Mouse (Mus musculus): ENCODE results near the gene Bub3. TPM values are rescaled to one million over a fixed set of nuclear protein-coding genes. Genes with fewer than 3 reads are reported as not detected.

Gene Bub3
- polyA plus RNA-seq (2015; fragmentation: Nextera tagmentation; extraction: Ambion mirVana) = 107 and 108 TPM in 2 replicates

DNA sequence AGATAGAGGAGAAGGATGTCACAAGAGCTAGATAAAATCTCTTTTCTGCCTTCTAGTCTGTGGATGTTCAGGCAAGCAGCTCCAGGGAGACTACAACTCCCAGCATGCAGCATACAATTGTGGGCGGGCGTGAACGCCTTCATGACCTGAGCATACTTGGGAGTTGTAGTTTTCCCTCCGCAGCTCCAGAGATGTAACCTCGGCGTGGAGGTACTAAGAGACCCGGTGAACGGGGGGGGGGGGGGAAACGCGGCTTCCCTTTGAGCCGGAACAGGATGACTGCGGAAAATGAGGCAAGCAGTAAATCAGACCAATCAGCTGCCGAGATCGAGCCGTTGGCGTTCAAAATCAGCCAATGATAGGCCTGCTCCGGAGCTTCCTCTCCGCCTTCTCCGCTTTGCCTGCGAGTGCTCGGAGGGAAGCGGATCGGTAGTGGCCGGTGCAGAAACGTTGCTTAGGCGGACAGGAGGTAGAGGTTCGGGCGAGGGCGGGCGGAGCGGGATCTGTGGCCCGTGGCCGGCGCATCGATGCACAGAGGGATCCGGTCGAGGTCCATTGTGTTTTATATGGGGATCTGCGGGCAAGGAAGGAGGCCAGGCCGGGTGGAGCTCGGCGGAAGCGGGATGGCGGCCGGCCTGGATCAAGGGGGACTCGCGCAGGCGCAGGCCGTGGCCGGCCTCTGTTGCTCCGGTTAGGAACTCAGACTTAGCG lies at the start of gene Bub3:
TSS of gene Bub3 (plus strand) at position 237 of the 711 bp plus-strand sequence.

DNA sequence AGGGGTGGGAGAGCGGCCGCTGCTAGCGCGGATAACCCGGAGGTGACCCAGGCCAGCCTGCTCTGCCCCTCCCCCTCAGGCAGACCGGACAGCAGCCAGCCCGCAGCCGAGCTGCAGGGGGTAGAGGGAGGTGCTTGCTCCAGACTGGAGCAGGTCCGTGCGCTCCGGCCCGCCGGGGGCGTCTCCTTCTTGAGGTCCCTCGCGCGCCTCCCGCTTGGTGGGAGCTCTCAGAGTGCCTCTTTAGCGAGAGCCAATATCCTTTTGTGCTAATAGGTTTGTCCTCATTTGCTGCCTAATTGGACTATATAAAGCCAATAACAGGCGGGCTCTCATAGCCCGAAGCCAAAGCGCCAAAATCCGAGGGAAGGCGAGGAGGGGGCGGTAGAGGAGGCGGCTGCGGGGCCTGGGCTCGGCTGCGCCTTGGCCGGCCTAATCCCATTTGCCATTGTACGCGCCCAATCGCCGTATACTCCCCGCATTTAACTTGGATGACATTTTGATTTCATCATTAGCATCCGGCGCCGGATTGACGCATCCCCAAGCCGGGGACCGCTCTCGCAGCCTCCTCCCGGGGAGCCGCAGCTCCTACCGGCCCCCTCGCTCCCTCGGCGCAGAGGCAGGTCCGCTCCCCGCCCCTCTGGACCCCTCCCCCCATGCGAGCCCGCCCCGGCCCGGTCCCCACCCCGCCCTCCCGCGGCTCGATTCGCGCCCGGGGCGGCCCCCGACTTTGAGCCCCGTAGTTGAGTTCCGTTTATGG lies 17.7 kb upstream of the Bub3 start, which contains the start of gene Hmx3:
TSS of gene Hmx3 (plus strand) at position 753 of the 757 bp plus-strand sequence.

DNA sequence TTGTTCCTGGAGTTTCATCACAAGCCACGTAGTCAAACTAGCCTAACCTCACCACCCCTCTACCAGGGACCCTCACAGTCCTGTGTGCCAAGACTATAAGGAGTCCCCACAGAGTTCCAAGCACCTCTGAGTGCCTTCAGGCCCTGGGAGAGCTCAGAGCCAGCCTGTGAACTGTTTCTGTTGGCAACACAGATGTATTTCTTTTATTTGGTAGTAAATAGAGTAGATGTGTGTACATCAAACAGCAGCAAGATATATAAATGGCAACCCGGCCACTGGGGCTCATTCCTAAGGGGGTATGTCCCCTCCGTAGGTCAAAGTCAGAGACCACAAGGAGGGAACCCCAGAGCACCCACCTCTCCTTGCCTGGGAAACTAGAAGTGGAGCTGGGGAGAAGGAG lies 11.5 kb upstream of the Bub3 start, which contains the start of gene Hmx2:
TSS of gene Hmx2 (plus strand) at position 301 of the 400 bp plus-strand sequence.

Other genes with a start within 250 kb of the Bub3 start
- gene Cuzd1, start 237.9 kb upstream of the Bub3 start, polyA plus RNA-seq (2015; fragmentation: Nextera tagmentation; extraction: Ambion mirVana) = not detected in 2 replicates
- gene Fam24b, start 230.7 kb upstream of the Bub3 start, polyA plus RNA-seq (2015; fragmentation: Nextera tagmentation; extraction: Ambion mirVana) = not detected in 2 replicates
- gene Fam24a, start 226.4 kb upstream of the Bub3 start, polyA plus RNA-seq (2015; fragmentation: Nextera tagmentation; extraction: Ambion mirVana) = 0.57 TPM in 1 of 2 replicates, not detected in the other
- gene 2310057M21Rik, start 197.5 kb upstream of the Bub3 start, polyA plus RNA-seq (2015; fragmentation: Nextera tagmentation; extraction: Ambion mirVana) = 28.6 and 30.0 TPM in 2 replicates
- 52.5 and 53.0 TPM in 2 replicates for gene Pstk, start 189.1 kb upstream of the Bub3 start, polyA plus RNA-seq (2015; fragmentation: Nextera tagmentation; extraction: Ambion mirVana)
- gene Ikzf5, start 149.7 kb upstream of the Bub3 start, polyA plus RNA-seq (2015; fragmentation: Nextera tagmentation; extraction: Ambion mirVana) = 7.6 and 8.6 TPM in 2 replicates
- 77.3 and 78.8 TPM in 2 replicates for gene Acadsb, start 149.6 kb upstream of the Bub3 start, polyA plus RNA-seq (2015; fragmentation: Nextera tagmentation; extraction: Ambion mirVana)
- gene Hmx3, start 17.4 kb upstream of the Bub3 start, polyA plus RNA-seq (2015; fragmentation: Nextera tagmentation; extraction: Ambion mirVana) = 0.93 and 0.98 TPM in 2 replicates
- 0.52 and 0.85 TPM in 2 replicates for gene Hmx2, start 11.4 kb upstream of the Bub3 start, polyA plus RNA-seq (2015; fragmentation: Nextera tagmentation; extraction: Ambion mirVana)